Mouse (Mus musculus): Measurements from ENCODE around the gene Cox7a1. TPM values are rescaled to one million over a fixed set of nuclear protein-coding genes. Genes with fewer than 3 reads are reported as not detected.

Cox7a1 gene
- total and polyA plus RNA-seq, 2 experiments from 2014 or later, result 9.7 TPM; not detected in 1

GRCm38 (mm10) chr7:30231328-30231668 is 47.4 kb downstream of the Cox7a1 start:
- Histone ChIP-seq H3K9ac (replicated peaks; ENCODE audit: low read length) (peak overlapping the region; percentile 64), H3K9me3 (ENCODE audit: low read length) (no peaks in the 10 kb centered on the region), H3K36me3 (ENCODE audit: insufficient read depth, low read length) (peaks cover 20% of the 10 kb centered on the region), H3K27ac (peak overlapping the region; percentile 94), H3K4me2 (ENCODE audit: low read depth, low read length) (peak overlapping the region; percentile 72), H3K4me3 (ENCODE audit: low read length) (peak overlapping the region; percentile 66), H3K27me3 (ENCODE audit: insufficient read depth, low read length) (no peaks in the 10 kb centered on the region), H3K4me1 (ENCODE audit: insufficient read depth, low read length) (peaks cover 7% of the 10 kb centered on the region; the same call in 1 of the 2 replicates)
- DNase-seq (ENCODE audit: low spot score) (no peak), ATAC-seq (no peak; the same call in 1 of the 2 replicates)
- no peak for TF ChIP-seq CTCF (IDR thresholded peaks at IDR 0.05; ENCODE audit: low read depth)
- 1% methylated on average over 16 of the region's 16 CpGs for WGBS

GRCm38 (mm10) chr7:30231669-30232454 is 47.9 kb downstream of the Cox7a1 start, which contains the start of the genes Polr2i and Tbcb:
Gene Polr2i (plus strand): TSS chr7:30231948.
Gene Tbcb (minus strand): TSS chr7:30232272.
- H3K9ac ChIP-seq (replicated peaks; ENCODE audit: low read length), result peak within 1 kb of the TSS; percentile 64
- peak; percentile 96 for ATAC-seq
- no peak for TF ChIP-seq CTCF (IDR thresholded peaks at IDR 0.05; ENCODE audit: low read depth)
- peak within 1 kb of the TSS; percentile 72 for H3K4me2 ChIP-seq (ENCODE audit: low read depth, low read length)
- peak within 1 kb of the TSS; percentile 94 for H3K27ac ChIP-seq
- peak; percentile 100 for DNase-seq (ENCODE audit: low spot score)
- no peaks in the 10 kb centered on the region for H3K27me3 ChIP-seq (ENCODE audit: insufficient read depth, low read length)
- under 1% methylated on average over 67 of the region's 67 CpGs for WGBS
- H3K4me1 ChIP-seq (ENCODE audit: insufficient read depth, low read length), result peaks cover 7% of the 10 kb centered on the region; the same call in 1 of the 2 replicates
- H3K36me3 ChIP-seq (ENCODE audit: insufficient read depth, low read length), result peaks cover 17% of the 10 kb centered on the region
- H3K9me3 ChIP-seq (ENCODE audit: low read length), result no peaks in the 10 kb centered on the region
- peak within 1 kb of the TSS; percentile 66 for H3K4me3 ChIP-seq (ENCODE audit: low read length)

GRCm38 (mm10) chr7:30232631-30233148 is 48.7 kb downstream of the Cox7a1 start:
- Histone ChIP-seq H3K9me3 (ENCODE audit: low read length) (no peaks in the 10 kb centered on the region), H3K4me1 (ENCODE audit: insufficient read depth, low read length) (peaks cover 7% of the 10 kb centered on the region; the same call in 1 of the 2 replicates), H3K9ac (replicated peaks; ENCODE audit: low read length) (peak overlapping the region; percentile 64), H3K27ac (peak overlapping the region; percentile 94), H3K27me3 (ENCODE audit: insufficient read depth, low read length) (no peaks in the 10 kb centered on the region), H3K4me3 (ENCODE audit: low read length) (peak overlapping the region; percentile 66), H3K4me2 (ENCODE audit: low read depth, low read length) (peak overlapping the region; percentile 58), H3K36me3 (ENCODE audit: insufficient read depth, low read length) (peaks cover 9% of the 10 kb centered on the region)
- peak; percentile 71 for TF ChIP-seq CTCF (IDR thresholded peaks at IDR 0.05; ENCODE audit: low read depth)
- ATAC-seq, result peak; percentile 14
- 7% methylated on average over 24 of the region's 24 CpGs for WGBS
- peak; percentile 66 for DNase-seq (ENCODE audit: low spot score)

GRCm38 (mm10) chr7:30233387-30233786 is 49.4 kb downstream of the Cox7a1 start:
- Histone ChIP-seq H3K36me3 (ENCODE audit: insufficient read depth, low read length) (peaks cover 5% of the 10 kb centered on the region; the same call in 1 of the 2 replicates), H3K4me1 (ENCODE audit: insufficient read depth, low read length) (peaks cover 7% of the 10 kb centered on the region; the same call in 1 of the 2 replicates), H3K9ac (replicated peaks; ENCODE audit: low read length) (no peak overlapping the region), H3K4me3 (ENCODE audit: low read length) (no peak overlapping the region), H3K27me3 (ENCODE audit: insufficient read depth, low read length) (no peaks in the 10 kb centered on the region), H3K27ac (no peak overlapping the region), H3K4me2 (ENCODE audit: low read depth, low read length) (peak overlapping the region; percentile 58; the same call in 1 of the 2 replicates), H3K9me3 (ENCODE audit: low read length) (no peaks in the 10 kb centered on the region)
- WGBS, result 89% methylated on average over 20 of the region's 20 CpGs
- TF ChIP-seq CTCF (IDR thresholded peaks at IDR 0.05; ENCODE audit: low read depth), result no peak
- no peak for DNase-seq (ENCODE audit: low spot score)
- ATAC-seq, result no peak

- no peak for TF ChIP-seq CTCF (IDR thresholded peaks at IDR 0.05; ENCODE audit: low read depth)
- H3K27ac ChIP-seq, result no peak overlapping the region
- ATAC-seq (no peak), DNase-seq (ENCODE audit: low spot score) (no peak)
- H3K9me3 ChIP-seq (ENCODE audit: low read length), result no peaks in the 10 kb centered on the region
- H3K4me3 ChIP-seq (ENCODE audit: low read length), result no peak overlapping the region
- H3K27me3 ChIP-seq (ENCODE audit: insufficient read depth, low read length), result no peaks in the 10 kb centered on the region
- WGBS, result 92% methylated on average over 15 of the region's 15 CpGs
- H3K9ac ChIP-seq (replicated peaks; ENCODE audit: low read length), result no peak overlapping the region
- no peak overlapping the region for H3K4me2 ChIP-seq (ENCODE audit: low read depth, low read length)
- peaks cover 7% of the 10 kb centered on the region; the same call in 1 of the 2 replicates for H3K4me1 ChIP-seq (ENCODE audit: insufficient read depth, low read length)
- H3K36me3 ChIP-seq (ENCODE audit: insufficient read depth, low read length), result peaks cover 5% of the 10 kb centered on the region; the same call in 1 of the 2 replicates
These were observed 50.4 kb downstream of the Cox7a1 start for GRCm38 (mm10) chr7:30234276-30234858.

- peaks cover 5% of the 10 kb centered on the region; the same call in 1 of the 2 replicates for H3K36me3 ChIP-seq (ENCODE audit: insufficient read depth, low read length)
- 89% methylated on average over 8 of the region's 8 CpGs for WGBS
- H3K9ac ChIP-seq (replicated peaks; ENCODE audit: low read length), result no peak overlapping the region
- no peak for TF ChIP-seq CTCF (IDR thresholded peaks at IDR 0.05; ENCODE audit: low read depth)
- H3K27me3 ChIP-seq (ENCODE audit: insufficient read depth, low read length), result no peaks in the 10 kb centered on the region
- H3K4me3 ChIP-seq (ENCODE audit: low read length), result no peak overlapping the region
- H3K9me3 ChIP-seq (ENCODE audit: low read length), result no peaks in the 10 kb centered on the region
- DNase-seq (ENCODE audit: low spot score) (no peak), ATAC-seq (no peak)
- no peak overlapping the region for H3K4me2 ChIP-seq (ENCODE audit: low read depth, low read length)
- H3K4me1 ChIP-seq (ENCODE audit: insufficient read depth, low read length), result peaks cover 7% of the 10 kb centered on the region; the same call in 1 of the 2 replicates
- H3K27ac ChIP-seq, result no peak overlapping the region
These were observed 51.1 kb downstream of the Cox7a1 start for GRCm38 (mm10) chr7:30235091-30235490.

All from hindbrain, postnatal 0 days (tissue).